Mouse (Mus musculus): ENCODE measurements at regions not wholly inside any gene's neighbourhood (a gene's known extent, or its start where the extent isn't known, plus 50 kb on each side); places are given as distances from the start of the nearest gene placed in this dataset.

DNA sequence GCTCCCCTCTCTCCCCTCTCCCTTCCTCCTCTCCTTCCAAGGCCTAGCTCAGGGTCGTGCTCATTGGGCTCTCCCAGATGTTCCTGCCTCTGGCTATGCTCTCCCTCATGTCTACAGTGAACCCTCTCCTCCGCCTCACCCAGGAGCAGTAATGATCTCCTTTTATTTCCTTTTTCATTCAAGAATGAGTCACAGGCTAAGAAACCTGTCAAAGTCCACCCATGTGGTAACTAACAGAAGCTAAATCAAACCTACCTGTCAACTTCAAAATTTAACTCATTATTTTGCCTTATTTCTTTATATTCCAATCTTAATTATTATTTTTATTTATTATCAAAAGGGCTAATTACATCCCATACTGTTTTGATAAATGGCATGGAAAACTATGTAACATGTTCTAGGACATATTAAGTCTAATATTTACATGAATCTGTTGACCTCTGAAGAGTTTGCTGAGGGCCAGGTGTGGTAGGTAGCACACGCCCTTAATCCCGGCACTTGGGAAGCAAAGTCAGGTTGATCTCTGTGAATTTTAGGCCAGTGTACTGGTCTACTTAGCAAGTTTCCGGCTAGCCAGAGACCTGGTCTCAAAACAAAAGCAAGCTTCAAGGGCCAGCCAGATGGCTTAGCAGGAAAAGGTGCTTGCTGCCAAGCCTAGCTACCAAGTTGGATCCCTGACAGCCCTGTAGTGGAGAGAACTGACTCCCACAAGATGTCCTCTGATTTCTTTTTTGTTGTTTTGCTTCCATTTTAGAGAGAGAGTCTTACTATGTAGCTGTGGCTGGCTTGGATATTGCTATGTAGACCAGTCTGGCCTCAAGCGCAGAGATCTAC, 51.9 kb upstream of the Slc16a1 start:
- no peak overlapping the region for H3K27ac ChIP-seq (ENCODE audit: low read length)
- no peak overlapping the region for H3K9ac ChIP-seq (ENCODE audit: low read depth, low read length)
- H3K36me3 ChIP-seq (ENCODE audit: control insufficient read depth, insufficient read depth): no peaks in the 10 kb centered on the region
- no peak overlapping the region for H3K4me3 ChIP-seq (ENCODE audit: low read depth, low read length)
- peaks cover 7% of the 10 kb centered on the region for H3K4me1 ChIP-seq (ENCODE audit: control insufficient read depth, low read depth, low read length)
- no peaks in the 10 kb centered on the region for H3K9me3 ChIP-seq (replicated peaks; ENCODE audit: control insufficient read depth, low read length)
- H3K27me3 ChIP-seq (ENCODE audit: control insufficient read depth, insufficient read depth, low read depth, low read length): no peaks in the 10 kb centered on the region
- ATAC-seq (ENCODE audit: low read depth): no peak
- WGBS (ENCODE audit: insufficient replicate concordance): 69% methylated on average over 6 of the region's 6 CpGs
- no peak overlapping the region for H3K4me2 ChIP-seq (ENCODE audit: low read depth, low read length)

DNA sequence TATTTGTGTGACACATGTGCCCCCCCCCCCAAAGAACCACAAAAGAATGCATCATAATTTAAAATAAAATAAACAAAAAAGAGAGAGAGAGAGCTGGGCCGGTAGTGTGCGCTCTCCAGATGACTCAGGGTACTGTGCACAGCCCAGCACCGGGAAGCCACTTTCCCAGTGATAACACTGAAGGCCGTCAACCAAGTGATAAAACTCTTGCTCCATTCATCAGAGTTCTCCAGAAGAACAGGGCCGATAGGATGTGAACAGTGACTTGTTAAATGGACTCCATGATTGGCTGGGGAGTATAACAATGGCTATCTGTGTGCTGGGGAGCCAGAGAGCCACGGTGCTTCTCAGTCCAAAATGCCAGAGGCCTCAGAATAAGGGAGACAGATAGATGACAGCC, 53.2 kb upstream of the Slc16a1 start:
- H3K36me3 ChIP-seq (ENCODE audit: control insufficient read depth, insufficient read depth): no peaks in the 10 kb centered on the region
- H3K27ac ChIP-seq (ENCODE audit: low read length): no peak overlapping the region
- H3K4me2 ChIP-seq (ENCODE audit: low read depth, low read length): 0 out of 2 replicates have a peak overlapping the region, but pooled peaks have one; percentile 4
- WGBS (ENCODE audit: insufficient replicate concordance): 23% methylated on average over 6 of the region's 6 CpGs
- ATAC-seq (ENCODE audit: low read depth): peak; percentile 93
- no peak overlapping the region for H3K9ac ChIP-seq (ENCODE audit: low read depth, low read length)
- H3K27me3 ChIP-seq (ENCODE audit: control insufficient read depth, insufficient read depth, low read depth, low read length): no peaks in the 10 kb centered on the region
- no peaks in the 10 kb centered on the region for H3K9me3 ChIP-seq (replicated peaks; ENCODE audit: control insufficient read depth, low read length)
- H3K4me3 ChIP-seq (ENCODE audit: low read depth, low read length): no peak overlapping the region
- H3K4me1 ChIP-seq (ENCODE audit: control insufficient read depth, low read depth, low read length): peaks cover 7% of the 10 kb centered on the region

DNA sequence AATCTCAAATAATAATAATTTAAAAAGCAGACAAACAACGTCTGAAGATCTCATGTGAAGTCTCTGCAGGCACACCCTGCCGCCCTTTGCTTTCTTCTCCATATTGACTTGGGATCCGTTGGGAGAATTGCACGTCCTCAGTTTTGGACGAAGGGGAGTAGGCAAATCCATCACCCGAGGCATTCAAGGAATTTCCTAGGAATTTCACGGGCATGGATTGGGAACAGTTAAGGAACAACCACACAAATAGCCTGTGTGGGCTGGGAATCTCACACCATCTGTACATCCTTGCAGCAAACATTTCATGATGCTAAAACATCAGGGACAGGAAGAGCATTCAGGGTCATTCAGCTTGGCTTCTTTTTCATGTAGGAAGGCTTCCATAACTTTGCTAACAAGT, 55.2 kb upstream of the Slc16a1 start:
- no peak overlapping the region for H3K4me2 ChIP-seq (ENCODE audit: low read depth, low read length)
- H3K4me3 ChIP-seq (ENCODE audit: low read depth, low read length): no peak overlapping the region
- H3K9ac ChIP-seq (ENCODE audit: low read depth, low read length): no peak overlapping the region
- peaks cover 7% of the 10 kb centered on the region for H3K4me1 ChIP-seq (ENCODE audit: control insufficient read depth, low read depth, low read length)
- no peaks in the 10 kb centered on the region for H3K9me3 ChIP-seq (replicated peaks; ENCODE audit: control insufficient read depth, low read length)
- H3K27ac ChIP-seq (ENCODE audit: low read length): no peak overlapping the region
- no peaks in the 10 kb centered on the region for H3K27me3 ChIP-seq (ENCODE audit: control insufficient read depth, insufficient read depth, low read depth, low read length)
- ATAC-seq (ENCODE audit: low read depth): no peak
- no peaks in the 10 kb centered on the region for H3K36me3 ChIP-seq (ENCODE audit: control insufficient read depth, insufficient read depth)
- WGBS (ENCODE audit: insufficient replicate concordance): 63% methylated on average over 7 of the region's 7 CpGs

DNA sequence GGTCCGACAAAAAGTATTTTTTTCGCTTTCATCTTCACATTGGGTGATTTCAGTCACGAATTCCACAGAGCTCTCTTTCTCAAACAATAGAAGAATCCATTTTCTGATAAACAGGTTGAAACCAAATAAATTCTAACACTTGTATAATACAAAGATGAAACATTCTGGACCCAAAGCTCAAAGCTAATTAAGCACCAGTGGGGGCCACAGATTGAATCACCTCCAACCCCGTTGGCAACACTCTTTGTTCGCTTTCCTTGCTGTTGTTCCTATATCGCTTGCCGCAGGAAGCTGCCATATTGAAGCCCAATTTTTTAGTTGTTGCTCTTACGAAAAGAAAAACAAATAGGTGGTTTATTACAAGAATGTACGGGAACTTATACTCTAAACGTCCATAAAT, 55.9 kb upstream of the Slc16a1 start:
- 83% methylated on average over 10 of the region's 10 CpGs for WGBS (ENCODE audit: insufficient replicate concordance)
- peaks cover 7% of the 10 kb centered on the region for H3K4me1 ChIP-seq (ENCODE audit: control insufficient read depth, low read depth, low read length)

DNA sequence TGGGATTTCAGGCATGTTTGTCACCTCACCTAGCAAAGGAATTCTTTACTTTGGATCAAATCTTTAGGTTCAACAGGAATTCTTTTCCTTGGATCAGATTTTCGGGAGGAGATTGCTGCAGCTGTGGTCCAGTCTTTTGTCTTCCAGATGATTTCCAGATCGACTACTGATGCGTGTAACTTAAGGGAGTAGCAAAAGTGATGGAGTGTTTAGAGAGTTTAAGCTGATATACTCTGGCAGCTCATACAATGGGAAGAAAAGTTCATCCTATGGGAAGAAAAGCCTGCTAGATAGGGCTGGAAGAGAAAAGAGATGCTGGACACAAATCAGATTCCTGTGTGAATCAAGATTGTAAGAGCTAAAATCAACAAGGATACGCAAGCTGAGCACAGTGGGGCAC, 59.3 kb upstream of the Slc16a1 start:
- WGBS (ENCODE audit: insufficient replicate concordance): 64% methylated on average over 4 of the region's 4 CpGs
- Histone ChIP-seq H3K27ac (ENCODE audit: low read length) (no peak overlapping the region), H3K36me3 (ENCODE audit: control insufficient read depth, insufficient read depth) (no peaks in the 10 kb centered on the region), H3K4me3 (ENCODE audit: low read depth, low read length) (no peak overlapping the region), H3K4me1 (ENCODE audit: control insufficient read depth, low read depth, low read length) (peaks cover 2% of the 10 kb centered on the region), H3K4me2 (ENCODE audit: low read depth, low read length) (no peak overlapping the region), H3K9me3 (replicated peaks; ENCODE audit: control insufficient read depth, low read length) (no peaks in the 10 kb centered on the region), H3K27me3 (ENCODE audit: control insufficient read depth, insufficient read depth, low read depth, low read length) (no peaks in the 10 kb centered on the region), H3K9ac (ENCODE audit: low read depth, low read length) (no peak overlapping the region)
- ATAC-seq (ENCODE audit: low read depth): no peak

More for the DNA sequence above, 55.9 kb upstream of the Slc16a1 start:
- H3K4me2 ChIP-seq (ENCODE audit: low read depth, low read length): no peak overlapping the region
- H3K36me3 ChIP-seq (ENCODE audit: control insufficient read depth, insufficient read depth): no peaks in the 10 kb centered on the region
- H3K4me3 ChIP-seq (ENCODE audit: low read depth, low read length): no peak overlapping the region
- ATAC-seq (ENCODE audit: low read depth): no peak
- H3K9ac ChIP-seq (ENCODE audit: low read depth, low read length): no peak overlapping the region
- H3K9me3 ChIP-seq (replicated peaks; ENCODE audit: control insufficient read depth, low read length): no peaks in the 10 kb centered on the region
- no peaks in the 10 kb centered on the region for H3K27me3 ChIP-seq (ENCODE audit: control insufficient read depth, insufficient read depth, low read depth, low read length)
- H3K27ac ChIP-seq (ENCODE audit: low read length): no peak overlapping the region

DNA sequence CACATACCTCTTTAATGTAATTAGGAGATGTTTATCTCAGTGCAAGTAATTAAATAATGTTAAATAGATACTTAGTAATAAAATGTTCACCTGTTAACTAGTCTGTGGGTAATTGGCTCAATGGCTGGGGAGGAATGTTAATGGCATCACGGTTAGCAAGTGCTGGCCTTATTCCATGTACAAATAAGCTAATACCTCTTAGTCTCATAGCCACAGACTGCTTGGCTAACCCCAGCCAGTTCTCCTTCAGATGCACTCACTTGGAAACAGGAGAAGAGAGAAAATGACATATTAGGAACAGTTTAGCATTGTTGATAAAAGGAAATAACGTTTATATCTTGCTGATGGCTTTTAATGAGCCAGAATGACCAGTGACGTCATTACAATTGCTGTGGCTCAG, 60.1 kb upstream of the Slc16a1 start:
- Histone ChIP-seq H3K4me3 (ENCODE audit: low read depth, low read length) (no peak overlapping the region), H3K9ac (ENCODE audit: low read depth, low read length) (no peak overlapping the region), H3K4me2 (ENCODE audit: low read depth, low read length) (no peak overlapping the region), H3K36me3 (ENCODE audit: control insufficient read depth, insufficient read depth) (no peaks in the 10 kb centered on the region), H3K9me3 (replicated peaks; ENCODE audit: control insufficient read depth, low read length) (no peaks in the 10 kb centered on the region), H3K27ac (ENCODE audit: low read length) (no peak overlapping the region), H3K27me3 (ENCODE audit: control insufficient read depth, insufficient read depth, low read depth, low read length) (no peaks in the 10 kb centered on the region), H3K4me1 (ENCODE audit: control insufficient read depth, low read depth, low read length) (peaks cover 2% of the 10 kb centered on the region)
- ATAC-seq (ENCODE audit: low read depth): no peak
- WGBS (ENCODE audit: insufficient replicate concordance): 43% methylated on average over 3 of the region's 3 CpGs

DNA sequence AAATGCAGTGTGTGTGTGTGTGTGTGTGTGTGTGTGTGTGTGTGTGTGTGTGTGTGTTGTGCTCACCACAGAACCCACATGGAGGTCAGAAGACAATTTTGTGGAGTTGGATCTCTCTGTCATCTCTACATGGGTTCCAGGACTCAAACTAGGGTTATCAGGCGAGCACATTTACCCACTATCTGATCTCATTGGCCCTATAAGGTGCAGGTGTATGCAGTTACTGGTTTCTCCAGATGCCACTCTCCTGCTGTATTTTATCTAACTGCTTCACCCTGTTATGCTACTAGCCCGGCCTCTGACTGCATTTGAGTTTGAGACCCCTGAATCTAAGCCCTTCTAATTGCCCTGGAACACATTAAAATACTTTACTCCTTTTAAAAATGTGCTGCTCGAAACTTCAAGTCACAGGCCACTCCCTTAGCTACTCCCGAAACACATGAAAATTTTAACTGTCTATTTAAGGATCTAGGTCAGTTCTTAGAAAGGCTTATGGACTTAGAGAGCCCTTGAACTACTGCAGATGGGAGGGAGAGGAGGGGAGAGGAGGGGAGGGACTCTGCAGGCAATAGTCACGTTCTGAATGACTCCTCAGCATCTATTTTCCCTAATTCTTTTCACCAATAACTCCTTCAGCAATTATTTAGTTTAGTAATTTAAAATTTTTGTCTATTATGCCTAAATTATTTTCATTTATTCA, 61.1 kb upstream of the Slc16a1 start:
- peaks cover 2% of the 10 kb centered on the region for H3K4me1 ChIP-seq (ENCODE audit: control insufficient read depth, low read depth, low read length)
- H3K4me3 ChIP-seq (ENCODE audit: low read depth, low read length): no peak overlapping the region
- H3K36me3 ChIP-seq (ENCODE audit: control insufficient read depth, insufficient read depth): no peaks in the 10 kb centered on the region
- no peaks in the 10 kb centered on the region for H3K9me3 ChIP-seq (replicated peaks; ENCODE audit: control insufficient read depth, low read length)
- no peak overlapping the region for H3K4me2 ChIP-seq (ENCODE audit: low read depth, low read length)
- H3K27ac ChIP-seq (ENCODE audit: low read length): no peak overlapping the region
- WGBS (ENCODE audit: insufficient replicate concordance): 39% methylated on average over 5 of the region's 5 CpGs
- peak; percentile 62 for ATAC-seq (ENCODE audit: low read depth)
- no peaks in the 10 kb centered on the region for H3K27me3 ChIP-seq (ENCODE audit: control insufficient read depth, insufficient read depth, low read depth, low read length)
- H3K9ac ChIP-seq (ENCODE audit: low read depth, low read length): no peak overlapping the region

DNA sequence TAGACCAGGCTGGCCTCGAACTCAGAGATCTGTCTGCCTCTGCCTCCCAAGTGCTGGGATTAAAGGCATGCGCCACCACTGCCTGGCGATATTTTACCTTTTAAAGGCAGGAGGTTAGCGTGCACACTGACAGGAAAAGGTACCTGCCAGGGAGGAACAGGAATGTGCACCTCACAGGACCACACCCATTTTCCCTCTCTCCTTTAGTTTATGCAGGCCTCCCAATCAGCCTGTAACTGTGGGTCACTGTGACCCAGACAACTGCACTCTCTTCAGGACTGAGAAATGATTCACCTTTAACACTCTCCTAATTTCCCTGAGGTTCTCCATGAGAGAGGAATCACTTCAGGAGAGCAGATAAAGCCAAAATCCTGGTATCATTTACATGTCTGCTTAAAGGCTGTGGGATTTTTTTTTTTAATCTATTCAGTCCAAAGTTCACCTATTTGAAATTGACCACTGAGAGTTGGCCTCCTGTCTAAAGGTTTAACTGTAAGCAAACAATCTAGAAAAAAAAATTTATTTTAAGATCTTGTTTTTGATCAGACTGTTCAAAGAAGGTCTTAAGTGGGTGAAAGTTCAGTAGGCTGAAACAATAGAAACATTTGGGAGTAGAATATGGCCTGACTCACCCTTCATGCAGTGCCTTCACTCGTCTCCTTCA, 61.7 kb upstream of the Lrig2 start:
- H3K9ac ChIP-seq (ENCODE audit: low read depth, low read length): no peak overlapping the region
- no peak for ATAC-seq (ENCODE audit: low read depth)
- no peaks in the 10 kb centered on the region for H3K9me3 ChIP-seq (replicated peaks; ENCODE audit: control insufficient read depth, low read length)
- 68% methylated on average over 5 of the region's 5 CpGs for WGBS (ENCODE audit: insufficient replicate concordance)
- no peaks in the 10 kb centered on the region for H3K36me3 ChIP-seq (ENCODE audit: control insufficient read depth, insufficient read depth)
- H3K27me3 ChIP-seq (ENCODE audit: control insufficient read depth, insufficient read depth, low read depth, low read length): no peaks in the 10 kb centered on the region
- no peak overlapping the region for H3K4me3 ChIP-seq (ENCODE audit: low read depth, low read length)
- peaks cover 2% of the 10 kb centered on the region for H3K4me1 ChIP-seq (ENCODE audit: control insufficient read depth, low read depth, low read length)
- H3K27ac ChIP-seq (ENCODE audit: low read length): no peak overlapping the region
- H3K4me2 ChIP-seq (ENCODE audit: low read depth, low read length): no peak overlapping the region
